Mouse (Mus musculus): ENCODE data around the gene Pde8a.
A peak's percentile ranks its signal among the peaks of the same experiment; 100 is the strongest.
"Not testable (repeated sequence)": the region's sequence is repeated elsewhere in the genome, so short reads cannot be mapped to it uniquely, and the experiment has no call there.

Gene Pde8a

DNA sequence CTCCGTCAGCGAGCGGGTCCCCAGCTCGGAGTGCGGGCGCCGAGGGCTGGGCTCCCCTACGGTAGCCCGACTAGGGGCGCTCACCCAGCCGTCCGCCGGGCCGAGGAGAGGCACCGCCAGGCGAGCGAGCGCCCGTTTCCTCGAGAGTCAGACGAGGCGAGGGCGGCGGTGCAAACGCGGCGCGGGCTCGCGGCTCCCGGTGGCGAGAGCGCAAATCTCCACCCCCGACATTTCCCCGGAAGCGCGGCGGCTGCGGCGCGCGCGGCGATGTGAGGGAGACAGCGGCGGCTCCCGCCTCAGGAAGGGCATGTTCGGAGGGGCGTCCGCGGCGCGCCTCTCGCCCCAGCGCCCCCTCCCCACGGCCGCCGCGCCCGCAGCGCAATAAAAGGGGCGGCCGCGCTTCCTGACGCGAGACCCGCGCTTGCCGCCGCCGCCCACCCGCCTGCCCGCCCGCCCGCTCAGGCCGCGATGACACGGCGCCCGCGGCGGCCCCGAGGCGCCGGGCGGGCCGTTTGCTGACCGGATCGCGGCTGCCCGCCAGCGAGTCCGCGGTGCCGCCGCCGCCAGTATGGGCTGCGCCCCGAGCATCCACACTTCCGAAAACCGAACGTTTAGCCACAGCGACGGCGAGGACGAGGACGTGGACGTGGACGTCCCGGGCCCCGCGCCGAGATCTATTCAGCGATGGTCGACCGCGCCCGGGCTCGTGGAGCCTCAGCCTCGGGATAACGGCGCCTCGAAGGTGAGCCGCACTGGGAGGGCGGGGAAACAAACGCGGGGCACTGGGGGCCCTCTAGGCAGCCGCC is at the start of gene Pde8a:
TSS of gene Pde8a (plus strand) at position 250 of the 806 bp plus-strand sequence.
- peak; percentile 21 for DNase-seq (ENCODE audit: low spot score)

DNA sequence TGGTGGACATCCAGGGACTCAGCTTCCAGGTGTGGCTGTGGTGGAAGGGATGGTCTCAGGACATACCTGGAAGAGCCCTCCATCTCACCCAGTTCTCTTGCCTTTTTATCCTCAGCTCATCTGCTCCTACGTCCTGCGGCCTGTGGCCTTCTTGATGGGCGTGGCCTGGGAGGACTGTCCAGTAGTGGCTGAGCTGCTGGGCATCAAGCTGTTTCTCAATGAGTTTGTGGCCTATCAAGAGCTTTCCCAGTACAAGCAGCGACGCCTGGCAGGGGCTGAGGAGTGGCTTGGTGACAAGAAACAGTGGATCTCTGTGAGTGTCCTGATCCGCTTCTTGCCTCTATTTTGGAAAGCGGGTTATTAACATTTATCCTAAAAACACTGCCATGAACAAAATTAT is 49.0 kb upstream of the Pde8a start:
- DNase-seq (ENCODE audit: low spot score), result no peak

DNA sequence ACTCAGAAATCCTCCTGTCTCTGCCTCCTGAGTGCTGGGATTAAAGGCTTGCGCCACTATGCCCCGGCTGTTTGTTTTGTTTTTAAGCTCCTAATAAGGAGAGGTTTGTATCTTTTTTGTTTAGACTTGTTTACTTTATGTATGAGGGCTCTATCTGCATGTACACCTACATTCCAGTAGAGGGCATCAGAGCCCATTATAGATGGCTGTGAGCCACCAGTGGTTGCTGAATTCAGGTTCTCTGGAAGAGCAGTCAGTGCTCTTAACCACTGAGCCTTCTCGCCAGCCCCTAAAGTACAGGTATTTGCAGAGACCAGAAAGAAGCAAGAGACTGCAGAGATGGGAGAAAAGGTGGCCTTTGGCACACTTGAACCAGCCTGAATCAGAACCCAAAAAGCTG is 46.3 kb upstream of the Pde8a start:
- DNase-seq (ENCODE audit: low spot score), result no peak

DNA sequence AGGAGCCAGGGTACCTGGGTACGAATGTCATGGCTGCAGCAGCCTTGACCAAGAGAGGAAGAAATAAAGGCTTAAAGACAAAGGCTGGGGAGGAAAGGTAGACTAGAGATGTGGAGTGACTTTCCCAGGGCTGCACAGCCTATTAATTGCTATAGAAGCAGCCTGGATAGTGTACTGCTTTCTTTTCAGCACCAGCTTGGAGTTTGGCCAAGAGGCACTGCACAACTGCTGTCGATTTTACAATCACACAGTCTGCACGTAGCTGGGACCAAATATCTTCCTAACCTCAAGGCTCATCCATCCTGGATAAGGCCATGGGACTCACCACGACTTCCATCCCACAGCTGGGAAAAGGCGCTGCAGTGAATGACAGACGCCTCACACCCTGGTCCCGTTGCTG is 44.0 kb upstream of the Pde8a start:
- no peak for DNase-seq (ENCODE audit: low spot score)

DNA sequence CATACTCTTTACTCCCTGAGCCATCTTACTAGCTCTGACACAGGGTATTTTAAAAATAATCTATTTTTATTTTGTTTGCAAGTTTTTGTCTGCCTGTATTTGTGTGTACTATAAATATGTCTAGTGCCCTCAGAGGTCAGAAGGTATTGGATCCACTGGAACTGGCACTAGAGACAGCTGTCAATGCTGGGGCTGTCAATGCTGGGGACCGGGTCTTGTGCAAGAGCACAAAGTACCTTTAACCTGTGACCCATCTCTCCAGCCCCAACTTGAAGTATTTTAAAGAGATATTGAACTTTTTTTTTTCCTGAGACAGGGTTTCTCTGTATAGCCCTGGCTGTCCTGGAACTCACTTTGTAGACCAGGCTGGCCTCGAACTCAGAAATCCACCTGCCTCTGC is 39.5 kb upstream of the Pde8a start:
- DNase-seq (ENCODE audit: low spot score), result no peak

DNA sequence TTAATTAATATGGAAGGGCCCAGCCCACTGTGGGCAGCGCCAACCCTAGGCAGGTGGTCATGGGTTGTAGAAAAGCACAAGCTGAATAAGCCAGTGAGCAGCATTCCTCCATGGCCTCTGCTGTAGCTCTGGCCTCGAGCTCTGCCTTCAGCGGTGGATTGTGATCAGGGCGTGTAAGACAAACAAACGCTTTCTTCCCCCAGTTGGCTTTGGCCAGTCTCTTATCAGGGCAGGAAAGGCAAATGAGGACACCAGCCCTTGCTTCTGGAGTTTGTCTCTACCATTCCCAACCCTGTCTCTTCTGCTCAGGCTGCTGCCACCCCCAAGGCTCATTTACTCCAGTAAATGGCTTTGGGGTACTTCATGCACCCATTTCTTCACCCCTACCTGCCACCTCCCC is 38.7 kb upstream of the Pde8a start:
- no peak for DNase-seq (ENCODE audit: low spot score)

DNA sequence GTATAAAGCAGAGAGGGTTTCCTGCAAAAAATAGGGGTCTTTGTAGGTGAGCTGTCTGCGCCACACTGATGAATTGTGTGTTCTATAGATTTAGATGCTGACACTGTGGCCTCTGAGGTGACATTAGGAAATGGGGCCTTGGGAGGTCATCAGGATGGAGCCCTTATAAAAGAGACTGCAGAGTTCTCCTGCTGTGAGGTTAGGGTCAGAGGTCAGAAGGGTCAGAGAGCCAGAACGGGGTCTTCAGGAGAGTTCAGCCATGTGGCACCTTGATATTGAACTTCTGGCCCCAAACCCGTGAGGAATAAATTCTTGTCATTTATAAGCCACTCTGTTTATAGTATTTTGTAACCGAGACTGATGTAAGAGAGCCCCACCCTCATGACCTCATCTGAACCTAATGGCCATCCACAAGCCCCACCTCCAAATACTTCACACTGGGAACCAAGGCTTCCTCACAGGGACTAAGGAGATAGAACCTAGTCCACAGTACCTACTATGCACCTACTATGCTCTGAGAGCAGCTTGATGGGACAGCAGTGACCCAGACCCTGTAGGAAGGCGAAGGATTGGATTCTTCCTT is 37.1 kb upstream of the Pde8a start:
- DNase-seq (ENCODE audit: low spot score), result peak; percentile 23

DNA sequence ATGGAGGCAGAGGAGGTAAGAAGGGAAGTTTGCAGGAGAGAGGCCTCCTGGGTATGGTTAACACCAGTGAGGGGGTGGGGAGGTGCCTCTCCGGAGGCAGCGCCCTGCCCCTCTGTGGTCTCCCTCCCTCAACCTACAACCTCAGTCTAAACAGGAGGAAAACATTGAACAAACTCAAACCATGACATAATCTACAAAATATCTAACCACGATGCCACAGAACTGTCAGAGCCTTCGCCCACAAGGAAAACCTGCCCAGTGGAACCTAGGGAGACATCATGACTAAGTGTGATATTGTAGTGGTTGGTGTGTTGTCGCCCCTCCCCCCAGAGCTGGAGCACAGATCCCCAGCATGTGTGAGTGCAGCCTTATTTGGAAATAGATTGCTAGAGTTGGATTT is 33.9 kb upstream of the Pde8a start:
- no peak for DNase-seq (ENCODE audit: low spot score)

DNA sequence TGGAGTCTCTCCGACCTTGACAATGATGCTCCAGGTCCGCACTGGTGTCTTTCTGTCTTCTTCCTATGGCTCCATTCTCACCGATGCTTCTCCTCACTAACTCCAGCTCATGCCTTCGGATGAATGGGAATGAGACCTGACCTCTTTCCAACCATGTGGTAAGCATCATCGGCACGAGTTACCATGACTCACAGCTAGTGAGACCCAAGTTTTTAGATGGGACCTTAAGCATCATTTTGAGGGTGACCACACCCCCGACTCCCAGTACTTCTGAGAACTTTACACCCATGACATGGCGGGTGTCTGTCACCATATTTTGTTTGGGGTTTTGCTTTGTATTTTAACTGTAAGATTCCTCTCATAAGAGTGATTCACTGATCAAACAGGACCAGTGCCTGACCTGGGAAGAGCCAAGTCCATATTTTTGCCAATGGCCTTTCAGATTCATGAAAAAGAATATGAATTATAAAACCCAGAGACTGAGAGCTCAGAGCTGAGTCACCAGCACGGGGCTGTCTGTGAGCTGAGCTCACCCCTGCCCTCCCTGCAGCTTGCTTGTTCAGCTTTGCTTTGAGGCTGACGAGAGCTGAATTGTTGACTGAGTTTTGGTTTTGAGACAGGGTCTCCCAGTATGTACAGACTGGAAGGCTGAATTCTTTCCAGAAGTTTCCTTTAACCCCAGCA is 30.8 kb upstream of the Pde8a start:
- DNase-seq (ENCODE audit: low spot score), result no peak

DNA sequence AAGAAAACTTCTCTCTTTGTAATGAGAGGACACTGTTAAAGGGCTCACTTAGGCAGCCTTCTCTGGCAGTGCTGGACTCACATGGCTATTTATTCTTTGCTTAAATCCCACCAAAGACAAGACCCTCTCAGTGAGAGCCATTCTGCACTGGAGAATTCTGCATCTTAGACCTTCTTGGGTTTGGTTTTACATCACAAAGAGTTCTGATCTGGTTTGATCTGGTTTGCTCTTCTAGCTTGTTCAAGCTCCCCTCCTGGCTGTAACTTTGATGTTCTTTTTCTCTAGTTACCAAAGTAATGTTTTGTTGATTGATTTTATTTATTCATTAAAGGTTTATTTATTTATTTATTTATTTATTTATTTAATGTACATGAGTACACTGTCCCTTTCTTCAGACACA is 30.2 kb upstream of the Pde8a start:
- no peak for DNase-seq (ENCODE audit: low spot score)

DNA sequence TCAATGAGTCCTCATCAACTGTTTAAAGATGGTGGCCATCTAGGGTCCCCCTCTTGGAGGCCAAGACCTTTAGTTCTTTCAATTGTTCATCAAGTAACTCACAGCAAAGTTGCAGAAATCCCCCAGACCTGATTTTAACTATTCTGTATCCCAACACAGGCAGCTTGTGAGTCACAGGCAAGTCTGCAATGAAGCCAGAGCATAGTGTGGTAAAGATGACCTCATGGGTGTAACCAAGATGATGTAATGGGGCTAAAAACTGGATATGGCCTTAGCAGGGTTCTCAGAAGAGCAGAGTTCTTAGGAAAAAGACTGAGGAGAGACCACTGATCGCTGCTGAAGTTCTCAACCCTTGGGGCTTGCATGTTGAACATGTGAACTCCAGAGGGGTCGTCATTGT is 29.3 kb upstream of the Pde8a start:
- no peak for DNase-seq (ENCODE audit: low spot score)

DNA sequence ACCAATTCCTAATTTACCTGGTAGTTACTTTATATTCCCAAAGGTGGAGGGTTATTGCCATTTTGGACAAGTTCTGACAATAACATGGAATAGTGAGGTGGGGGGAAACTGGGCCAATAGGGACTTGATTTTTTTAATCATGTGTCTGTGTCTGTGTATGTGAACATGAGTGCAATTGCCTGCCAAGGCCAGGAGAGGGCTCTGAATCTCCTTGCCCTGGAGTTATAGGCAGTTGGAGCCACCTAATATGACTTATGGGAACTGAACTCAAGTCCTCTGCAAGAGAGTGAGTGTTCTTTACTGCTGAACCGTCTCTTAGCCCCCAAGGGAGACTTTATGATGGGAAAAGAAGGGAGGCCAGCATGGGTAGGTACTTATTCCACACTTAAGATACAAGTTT is 28.7 kb upstream of the Pde8a start:
- DNase-seq (ENCODE audit: low spot score), result no peak

DNA sequence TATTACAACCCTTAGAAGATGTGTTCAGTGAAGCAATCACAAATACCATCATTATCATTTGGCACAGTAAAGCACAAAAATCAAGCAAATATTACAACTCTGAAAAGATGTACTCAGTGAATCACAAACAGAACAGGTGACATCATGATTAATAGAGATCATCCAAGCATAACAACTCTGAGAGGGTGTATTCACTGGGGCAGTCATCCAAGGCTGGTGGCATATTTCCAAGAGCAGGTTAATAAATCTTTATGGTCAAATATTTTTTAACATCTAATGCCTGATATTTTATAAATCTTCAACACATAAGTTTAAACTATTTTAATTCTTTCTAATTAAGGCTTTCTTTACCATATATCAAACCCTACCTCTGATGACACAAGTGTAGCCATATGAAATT is 27.4 kb upstream of the Pde8a start:
- DNase-seq (ENCODE audit: low spot score), result not testable (repeated sequence)

DNA sequence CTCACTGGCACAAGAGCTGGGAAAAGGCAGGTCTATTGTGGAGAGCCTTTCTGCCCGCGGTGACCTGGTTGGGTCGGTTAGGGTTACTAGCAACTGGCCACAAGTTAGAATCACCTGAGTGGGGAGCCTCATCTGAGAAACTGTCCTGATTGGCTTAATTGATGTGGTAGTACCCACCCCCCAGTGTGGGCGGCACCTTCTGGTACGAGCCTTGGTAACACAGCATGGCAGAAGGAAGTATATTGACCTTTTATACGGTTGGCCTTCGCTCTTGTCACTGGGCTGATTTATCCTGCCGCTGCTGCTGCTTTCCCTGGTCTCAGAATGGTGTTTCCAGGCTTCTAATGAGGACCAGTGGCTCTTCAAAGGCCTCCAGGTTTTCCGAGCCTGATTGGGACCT is 24.2 kb upstream of the Pde8a start:
- DNase-seq (ENCODE audit: low spot score), result no peak

DNA sequence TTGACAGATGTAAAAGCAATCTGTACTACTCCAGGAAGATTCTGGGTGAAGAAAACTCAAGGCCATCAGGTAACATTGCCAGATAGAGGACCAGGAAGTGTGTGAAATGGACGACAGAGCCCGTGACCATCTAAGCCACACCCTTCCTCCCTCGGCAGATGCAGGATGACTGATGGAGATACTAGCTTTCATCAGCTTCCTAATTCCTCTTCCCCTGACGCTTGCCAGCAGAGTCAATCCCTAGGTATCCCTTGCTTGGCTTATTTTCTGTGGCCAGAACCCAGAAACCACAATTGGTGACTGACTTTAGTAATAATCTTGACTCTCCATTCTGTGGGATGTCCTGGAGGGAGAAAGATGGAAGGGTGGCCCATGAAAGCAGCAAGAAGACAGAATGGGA is 17.9 kb upstream of the Pde8a start:
- DNase-seq (ENCODE audit: low spot score), result no peak

DNA sequence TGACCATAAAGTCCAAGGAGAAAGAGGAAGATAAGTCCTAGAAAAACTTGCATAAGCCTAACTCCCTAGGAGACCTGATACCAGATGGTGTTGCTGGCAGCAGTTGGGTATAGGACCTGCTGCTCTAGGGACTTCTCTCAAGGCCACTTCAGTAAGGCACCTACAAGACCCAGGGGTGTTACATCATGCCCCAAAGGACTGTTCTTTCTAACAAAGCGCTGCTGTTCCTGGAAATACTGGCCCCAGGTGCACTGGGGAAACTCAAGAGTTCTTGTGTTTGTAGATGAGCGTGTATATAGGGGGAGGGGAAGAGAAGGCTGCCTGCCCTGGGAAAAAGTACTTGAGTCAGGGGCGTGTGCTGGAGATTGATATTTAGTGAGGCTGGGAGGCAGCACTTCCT is 16.6 kb upstream of the Pde8a start:
- DNase-seq (ENCODE audit: low spot score), result peak; percentile 23

DNA sequence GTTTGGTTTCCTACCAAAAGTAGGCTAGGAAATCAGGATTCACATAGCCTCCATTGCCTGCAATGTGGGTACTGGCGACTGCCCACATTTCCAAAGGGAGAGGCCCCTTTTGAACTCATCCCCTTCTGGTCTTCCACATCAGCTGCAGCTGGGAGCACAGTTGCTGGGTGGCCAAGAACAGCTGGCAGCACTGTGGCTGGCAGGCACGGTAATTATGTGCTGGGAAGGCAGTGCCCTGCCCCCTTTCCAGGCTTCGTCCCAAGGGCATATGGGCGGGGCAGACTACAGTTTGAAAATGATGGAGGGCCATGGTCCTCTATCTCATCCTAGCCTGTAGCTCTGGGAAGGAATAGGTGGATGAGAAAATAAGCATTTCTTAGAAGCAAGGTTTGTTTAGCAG is 14.9 kb upstream of the Pde8a start:
- DNase-seq (ENCODE audit: low spot score), result no peak

DNA sequence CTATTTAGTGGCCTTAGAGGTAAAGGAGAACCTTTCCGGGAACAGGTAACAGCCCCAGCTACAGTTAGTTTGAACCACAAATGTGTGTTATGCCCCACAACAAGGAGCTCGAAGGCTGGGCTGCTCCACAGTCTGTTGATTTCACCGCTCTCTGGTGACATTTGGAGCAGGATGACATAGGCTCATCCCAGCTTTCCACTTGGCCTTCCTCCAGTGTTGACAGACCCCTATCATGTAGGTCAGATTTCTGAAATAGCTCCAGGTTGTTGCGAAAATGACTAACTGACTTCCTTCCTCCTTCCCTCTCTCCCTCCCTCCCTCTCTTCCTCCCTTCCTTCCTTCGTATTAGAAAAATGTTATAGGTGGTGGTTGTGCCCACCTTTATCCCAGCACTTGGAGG is 14.3 kb upstream of the Pde8a start:
- no peak for DNase-seq (ENCODE audit: low spot score)

DNA sequence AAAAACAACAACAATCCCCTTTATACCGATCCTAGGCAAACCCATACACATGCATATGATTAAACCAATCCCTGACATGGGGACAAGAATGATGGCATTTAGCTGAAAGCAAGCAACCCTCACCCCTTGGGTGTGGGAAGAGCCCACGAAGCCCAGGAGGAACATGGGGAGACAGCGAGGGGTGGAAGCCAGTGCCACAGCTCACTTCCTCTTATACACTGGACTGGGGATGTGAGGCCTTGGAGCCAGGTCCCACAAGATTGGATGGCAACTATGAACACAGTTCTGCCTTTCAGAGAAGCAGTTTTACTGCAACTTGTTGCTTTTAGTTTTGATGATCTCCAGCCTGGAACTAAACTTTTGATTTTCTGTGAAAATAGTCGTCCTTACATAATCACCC is 13.6 kb upstream of the Pde8a start:
- DNase-seq (ENCODE audit: low spot score), result no peak

DNA sequence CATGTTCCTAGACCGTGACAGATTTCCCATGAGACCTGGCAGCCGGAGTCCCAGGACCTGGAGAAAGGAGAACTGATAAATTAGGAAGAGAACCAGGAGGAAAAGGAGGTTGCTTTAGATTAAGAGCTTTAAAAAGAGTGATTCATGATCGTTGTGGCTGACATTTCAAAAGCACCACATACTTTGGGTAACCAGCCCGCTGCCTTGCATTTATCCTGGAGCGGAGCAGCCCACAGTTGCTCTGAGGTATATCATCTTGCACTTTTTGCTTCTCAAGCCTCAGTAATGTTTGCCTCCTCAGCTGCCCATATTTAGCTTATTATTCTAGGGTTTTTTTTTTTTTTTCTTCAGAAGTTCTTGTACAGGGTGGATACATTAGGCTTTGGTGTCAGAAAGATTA is 11.0 kb upstream of the Pde8a start:
- DNase-seq (ENCODE audit: low spot score), result no peak

DNA sequence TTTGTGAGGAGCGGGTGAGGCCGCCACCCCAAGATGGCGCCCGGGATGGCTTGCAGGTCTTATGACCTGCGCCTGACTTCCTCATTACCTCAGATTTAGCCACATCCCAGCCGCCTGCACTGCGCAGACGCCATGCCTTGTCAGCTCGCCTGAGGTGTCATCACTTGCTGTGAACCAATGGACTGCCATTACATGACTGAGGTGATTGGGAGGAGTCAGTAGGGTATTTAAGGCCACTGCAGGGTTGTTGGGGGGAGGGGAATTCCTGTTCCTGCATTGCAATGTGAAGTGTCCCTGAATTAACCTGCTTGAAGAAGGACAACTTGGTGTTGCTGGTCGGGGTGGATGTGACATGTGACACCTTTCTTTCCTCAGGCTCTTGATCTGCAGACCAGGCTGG is 9.8 kb upstream of the Pde8a start:
- not testable (repeated sequence) for DNase-seq (ENCODE audit: low spot score)

DNA sequence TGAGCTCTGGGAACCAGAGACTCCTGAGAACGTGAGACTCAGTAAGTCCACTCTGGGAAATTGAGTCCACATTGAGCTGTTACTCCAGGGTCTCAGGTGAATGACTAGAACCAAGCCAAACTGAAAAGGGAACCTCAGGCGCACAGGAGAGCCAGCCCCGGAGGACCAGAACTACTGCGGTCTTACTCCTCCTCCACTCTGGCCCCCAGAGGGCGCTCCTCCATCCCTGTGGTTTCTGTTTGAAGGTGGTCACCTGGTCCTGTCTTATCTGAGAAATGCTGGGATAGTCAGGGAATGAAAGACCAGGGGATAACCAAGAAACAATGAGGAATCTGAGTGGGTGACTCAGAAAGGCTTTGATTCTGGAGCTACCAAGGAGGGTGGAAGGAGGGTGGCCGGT is 4.5 kb upstream of the Pde8a start:
- peak; percentile 62 for DNase-seq (ENCODE audit: low spot score)

DNA sequence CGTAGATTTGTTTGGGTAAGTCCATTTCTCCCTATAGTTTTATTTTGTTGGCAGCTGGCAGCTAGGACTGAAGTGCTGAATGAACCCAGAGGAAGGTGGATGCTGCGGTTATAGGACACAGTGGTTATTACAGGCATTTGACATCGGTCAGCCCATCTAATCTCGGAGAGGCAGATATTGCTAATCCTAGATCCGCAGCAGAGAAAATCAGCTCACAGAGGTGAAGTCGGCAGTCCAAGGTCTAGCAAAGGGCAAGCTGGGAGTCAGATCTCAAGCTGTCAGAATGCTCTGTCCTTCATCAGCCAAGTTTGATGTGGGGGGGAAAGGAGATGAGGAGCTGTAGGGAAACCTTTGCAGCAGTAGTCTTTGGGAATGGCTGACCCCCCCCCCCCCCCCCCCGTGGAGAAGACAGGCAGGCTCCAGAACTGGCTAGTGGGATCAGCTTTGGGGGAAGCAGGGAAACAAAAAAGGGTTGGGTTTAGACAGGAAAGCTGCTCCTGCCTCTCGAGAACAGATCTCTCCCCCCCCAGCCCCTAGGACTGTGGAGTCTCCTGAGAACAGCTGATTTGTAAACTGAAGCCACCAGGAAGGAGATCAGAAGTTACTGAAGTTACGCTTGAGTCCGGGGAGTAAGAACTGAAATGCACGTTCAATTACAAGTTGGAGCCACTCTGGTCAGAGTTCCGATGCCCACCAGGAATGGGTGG is 3.3 kb upstream of the Pde8a start:
- DNase-seq (ENCODE audit: low spot score), result no peak

All from yolk sac, embryonic 10.5 days (tissue).